Mouse (Mus musculus) Patski (cell line): Measurements from ENCODE around the gene Vwa8. TPM values are rescaled to one million over a fixed set of nuclear protein-coding genes. Genes with fewer than 3 reads are reported as not detected.

ENCODE experiments used
- ATAC-seq: fragments of 100-300 bp; one replicate; pipeline ENCODE4 v1.8.0; 2021
- CTCF ChIA-PET: fragments of 350-600 bp; sonication (Branson Sonifier 250); formaldehyde crosslinking; loops from one replicate; lab custom pipeline; 2022; ENCODE audit warnings: inconsistent platforms; lab: Charles Lee
- POLR2A ChIA-PET: fragments of 350-600 bp; sonication (Branson Sonifier 250); formaldehyde crosslinking; loops from one replicate; lab custom pipeline; 2022; ENCODE audit warnings: antibody characterized with exemption, inconsistent platforms; lab: Charles Lee
- DNase-seq: peaks from one replicate; pipeline ENCODE4 v3.0.0-alpha.2; 2011; ENCODE audit warnings: low read depth, low spot score
- H3K27me3 ChIP-seq: fragments of 371-371 bp; one replicate; pipeline ENCODE4 v1.5.1; 2021
- CTCF ChIP-seq: fragments of 100-300 bp; IDR thresholded peaks from one replicate; pipeline ENCODE4 v1.5.1; 2021
- in situ Hi-C: fragments of 300-500 bp; cut with MboI; formaldehyde crosslinking; loops from 3 replicates; pipeline ENCODE4 v1.11.1; 2018; ENCODE audit warnings: low pct_unique_long_range_greater_than_20kb, mixed read lengths
- polyA plus RNA-seq: library from polyadenylated mRNA; unstranded; gene quantifications from one replicate; pipeline ENCODE4 v1.2.3, GENCODE M21; 2021

The Vwa8 gene
- polyA plus RNA-seq, result 49.9 TPM

DNA sequence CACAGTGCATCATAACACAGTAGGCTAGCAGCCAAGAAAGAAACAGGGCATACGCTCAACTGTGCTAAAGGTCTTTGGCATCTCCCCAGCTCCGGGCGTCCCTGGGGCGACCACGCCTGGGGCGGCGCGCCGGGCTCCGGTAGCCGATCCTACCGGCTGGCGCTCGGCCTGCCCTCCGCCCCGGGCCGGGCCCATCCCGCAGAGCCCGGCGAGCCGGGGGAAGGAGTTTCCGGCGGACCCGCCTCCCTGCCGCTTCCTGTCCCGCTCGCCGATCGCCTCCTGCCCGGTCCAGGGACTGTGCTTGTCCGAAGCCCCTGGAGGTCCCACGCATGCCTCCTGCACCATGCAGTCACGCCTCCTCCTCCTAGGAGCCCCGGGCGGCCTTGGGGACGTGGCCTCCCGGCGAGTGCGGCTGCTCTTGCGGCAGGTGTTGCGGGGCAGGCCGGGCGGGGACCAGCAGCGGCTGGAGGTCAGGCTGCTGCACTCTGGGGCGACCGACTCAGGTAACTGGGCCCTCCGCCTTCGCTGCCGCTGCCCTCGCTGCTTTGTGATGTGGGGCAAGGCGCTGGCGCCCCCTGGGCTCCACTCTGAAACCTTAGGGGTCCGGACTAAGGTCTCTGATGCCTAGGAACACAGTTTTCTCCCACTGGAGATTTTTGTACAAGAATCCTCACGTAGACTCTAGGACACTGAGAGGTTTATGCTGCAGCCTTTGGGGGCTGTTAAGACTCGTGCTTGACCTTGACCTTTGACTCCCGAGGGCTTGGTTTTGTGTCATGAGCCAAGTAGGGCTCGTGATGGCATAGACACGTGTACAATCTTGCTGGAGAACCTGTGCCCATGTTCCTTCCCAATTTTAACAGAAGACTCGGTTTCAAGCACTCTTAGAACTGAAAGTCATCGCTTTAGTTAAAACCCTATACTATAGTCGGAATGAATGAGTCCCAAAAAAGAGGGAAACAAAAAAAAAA, at the start of gene Vwa8:
Vwa8 (plus strand) TSS at position 112 of the 971 bp plus-strand sequence.
- in situ Hi-C loops, result loop anchor here (5.0 kb wide), 1 partner anchor 117 kb away; the partner anchor contains the start of gene Dgkh
- CTCF ChIA-PET, result no interaction called here
- no peaks in the 10 kb centered on the region for H3K27me3 ChIP-seq
- POLR2A ChIA-PET, result no interaction called here
- ATAC-seq (peak; percentile 94), DNase-seq (peak; percentile 50)
- TF ChIP-seq CTCF, result peak; percentile 69

DNA sequence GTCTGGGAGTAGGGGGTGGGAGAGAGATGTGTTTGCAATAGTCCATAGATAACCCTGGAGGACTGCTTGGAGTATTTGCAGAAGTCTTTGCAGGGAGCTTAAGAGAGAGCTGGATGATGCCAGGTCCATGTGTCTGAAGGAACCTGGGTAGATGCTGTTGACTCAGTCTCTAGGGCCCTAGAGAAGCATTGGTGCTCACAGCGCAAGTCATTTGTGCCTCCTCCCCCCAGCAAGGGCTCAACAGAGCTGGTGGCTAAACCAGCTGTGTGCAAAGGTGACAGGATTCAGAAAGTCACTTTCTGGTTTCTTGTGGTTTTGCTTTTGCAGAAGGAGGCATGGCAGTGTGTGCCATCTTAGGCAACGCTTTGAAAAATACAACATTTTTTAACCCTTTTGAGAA, 46.5 kb upstream of the Vwa8 start:
- ChIA-PET POLR2A (no interaction called here), CTCF (no interaction called here)
- in situ Hi-C loops, result no loop called here
- no peak for DNase-seq
- ATAC-seq, result no peak
- H3K27me3 ChIP-seq, result no peaks in the 10 kb centered on the region
- TF ChIP-seq CTCF, result no peak

- POLR2A ChIA-PET, result no interaction called here
- DNase-seq (no peak), ATAC-seq (no peak)
- CTCF ChIA-PET, result no interaction called here
- TF ChIP-seq CTCF, result no peak
- in situ Hi-C loops, result no loop called here
- H3K27me3 ChIP-seq, result no peaks in the 10 kb centered on the region
These were observed 44.9 kb upstream of the Vwa8 start for GRCm38 (mm10) chr14:78803924-78804323.

- POLR2A ChIA-PET, result interaction anchor here (0.6 kb wide), 1 partner anchor 40 kb away, joined by 5 read pairs; no protein-coding TSS in a partner anchor
- peaks cover 7% of the 10 kb centered on the region for H3K27me3 ChIP-seq
- ATAC-seq (no peak), DNase-seq (no peak)
- no peak for TF ChIP-seq CTCF
- in situ Hi-C loops, result no loop called here
- CTCF ChIA-PET, result interaction anchor here (1.0 kb wide), 1 partner anchor 9 kb away, joined by 3 read pairs; no protein-coding TSS in a partner anchor
These were observed 36.0 kb upstream of the Vwa8 start for GRCm38 (mm10) chr14:78812896-78813295.

DNA sequence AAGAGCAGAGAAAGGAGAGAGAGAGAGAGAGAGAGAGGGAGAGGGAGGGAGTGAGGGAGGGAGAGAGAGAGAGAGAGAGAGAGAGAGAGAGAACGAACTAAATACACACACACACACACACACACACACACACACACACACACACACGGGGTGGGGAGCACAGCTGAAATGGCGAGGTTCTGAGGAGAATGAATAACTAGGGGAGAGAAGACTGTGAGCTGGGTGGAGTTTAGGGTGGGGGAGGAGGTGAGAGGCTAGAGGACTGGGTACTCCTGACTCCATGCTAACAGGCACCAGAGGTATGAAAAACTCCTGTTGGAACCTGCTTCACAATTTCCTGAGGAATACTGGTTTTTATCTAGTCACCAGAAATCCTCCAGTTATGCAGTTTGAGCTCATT, 32.4 kb upstream of the Vwa8 start:
- in situ Hi-C loops, result no loop called here
- ChIA-PET CTCF (no interaction called here), POLR2A (no interaction called here)
- no peak for TF ChIP-seq CTCF
- H3K27me3 ChIP-seq, result peaks cover 7% of the 10 kb centered on the region
- ATAC-seq, result no peak
- no peak for DNase-seq

GRCm38 (mm10) chr14:78817651-78818050, 31.2 kb upstream of the Vwa8 start:
- in situ Hi-C loops, result no loop called here
- no peak for TF ChIP-seq CTCF
- no peak for DNase-seq
- H3K27me3 ChIP-seq, result peaks cover 7% of the 10 kb centered on the region
- CTCF ChIA-PET, result no interaction called here
- POLR2A ChIA-PET, result no interaction called here
- ATAC-seq, result no peak

DNA sequence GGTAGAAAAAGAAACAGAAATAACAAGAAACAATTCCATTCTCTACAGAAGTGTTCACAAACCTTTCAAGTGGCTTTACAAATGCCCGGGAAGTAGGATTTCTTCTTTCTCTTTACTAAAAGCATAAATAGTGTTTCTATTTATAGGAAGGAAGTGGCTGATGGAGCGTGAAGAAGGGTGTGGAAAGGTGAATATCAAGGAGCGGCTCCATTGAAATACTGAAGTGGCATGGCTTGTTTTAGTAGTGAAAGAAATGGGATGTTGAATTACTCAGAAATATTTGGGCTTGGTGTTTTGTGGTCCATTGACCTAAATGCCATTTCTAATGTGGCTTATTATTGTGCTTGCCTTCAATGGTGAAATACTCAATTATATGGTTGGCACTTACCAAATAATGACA, 30.4 kb upstream of the Vwa8 start:
- ChIA-PET POLR2A (no interaction called here), CTCF (no interaction called here)
- peaks cover 3% of the 10 kb centered on the region for H3K27me3 ChIP-seq
- TF ChIP-seq CTCF, result no peak
- in situ Hi-C loops, result no loop called here
- no peak for DNase-seq
- no peak for ATAC-seq

DNA sequence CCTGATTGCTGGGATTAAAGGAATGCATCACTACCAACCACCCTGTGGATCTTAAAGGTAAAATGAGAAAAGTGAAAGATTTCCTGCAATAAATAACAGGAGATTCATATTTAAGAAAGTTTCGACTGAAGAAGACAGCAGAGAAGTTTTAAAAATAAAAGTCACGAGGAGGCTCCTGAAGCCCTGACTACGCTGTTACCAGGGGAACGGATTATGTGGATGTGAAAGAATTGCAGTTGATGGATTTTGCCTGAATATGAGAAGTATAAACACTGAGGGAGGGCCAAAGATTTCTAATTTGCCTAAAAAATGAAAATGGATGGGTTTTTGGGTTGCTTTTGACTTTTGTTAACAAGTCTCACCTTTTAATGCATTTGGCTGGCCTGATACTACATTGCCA, 24.8 kb upstream of the Vwa8 start:
- ChIA-PET CTCF (no interaction called here), POLR2A (no interaction called here)
- H3K27me3 ChIP-seq, result no peaks in the 10 kb centered on the region
- DNase-seq, result no peak
- no peak for ATAC-seq
- TF ChIP-seq CTCF, result no peak
- in situ Hi-C loops, result no loop called here

GRCm38 (mm10) chr14:78824507-78824906, 24.3 kb upstream of the Vwa8 start:
- H3K27me3 ChIP-seq, result peaks cover 4% of the 10 kb centered on the region
- DNase-seq (no peak), ATAC-seq (no peak)
- in situ Hi-C loops, result no loop called here
- ChIA-PET POLR2A (no interaction called here), CTCF (no interaction called here)
- TF ChIP-seq CTCF, result no peak

DNA sequence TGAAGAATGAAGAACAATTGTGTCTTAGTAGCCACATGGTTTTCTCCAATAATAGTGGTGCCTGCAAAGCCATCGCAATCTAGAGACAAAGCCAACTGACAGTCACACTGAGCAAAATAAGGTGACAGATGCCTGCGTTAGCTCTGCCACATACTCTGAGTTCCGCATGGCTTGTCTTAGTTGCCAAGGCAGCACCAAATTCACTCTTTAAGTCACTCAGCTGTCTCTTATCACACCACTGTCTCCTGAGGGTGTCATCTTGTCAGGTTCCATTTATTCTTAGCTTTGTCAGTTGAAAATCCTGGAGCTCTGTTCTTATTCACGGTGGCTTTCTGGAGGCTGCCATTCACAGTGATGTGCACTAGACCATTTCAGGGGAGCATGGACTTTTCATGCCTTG, 17.7 kb upstream of the Vwa8 start:
- CTCF ChIA-PET, result no interaction called here

DNA sequence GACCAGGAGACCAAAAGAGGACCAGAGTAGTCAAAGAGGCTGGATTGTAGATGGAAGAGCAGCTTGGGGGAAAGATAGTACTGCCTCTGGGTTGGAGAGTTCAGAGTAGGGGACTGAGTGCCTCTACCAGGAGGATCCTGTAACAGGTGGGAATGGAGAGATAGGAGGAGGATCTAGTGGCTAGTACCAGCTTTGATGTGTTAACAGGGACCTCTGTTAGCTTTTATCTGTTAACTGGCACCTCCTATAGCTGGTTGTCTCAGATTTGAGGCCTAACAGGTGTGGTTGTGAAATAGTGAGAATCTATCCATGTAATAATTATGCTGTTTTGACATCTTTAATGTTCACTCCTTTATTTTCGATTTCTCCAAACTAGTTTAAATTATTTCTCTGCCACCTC, 904 bp upstream of the Vwa8 start:
- ATAC-seq, result no peak
- ChIA-PET POLR2A (no interaction called here), CTCF (no interaction called here)
- peaks cover 3% of the 10 kb centered on the region for H3K27me3 ChIP-seq
- DNase-seq, result no peak
- in situ Hi-C loops, result loop anchor here (5.0 kb wide), 1 partner anchor 116 kb away; the partner anchor contains the start of gene Dgkh
- no peak for TF ChIP-seq CTCF

More for the DNA sequence above, 17.7 kb upstream of the Vwa8 start:
- ATAC-seq, result no peak
- TF ChIP-seq CTCF, result no peak
- POLR2A ChIA-PET, result no interaction called here
- H3K27me3 ChIP-seq, result peaks cover 4% of the 10 kb centered on the region
- in situ Hi-C loops, result loop anchor here (5.0 kb wide), 1 partner anchor 79 kb away; no protein-coding TSS in a partner anchor
- DNase-seq, result no peak
